Mouse (Mus musculus): Measurements from ENCODE around the gene Mtmr3.

DNA sequence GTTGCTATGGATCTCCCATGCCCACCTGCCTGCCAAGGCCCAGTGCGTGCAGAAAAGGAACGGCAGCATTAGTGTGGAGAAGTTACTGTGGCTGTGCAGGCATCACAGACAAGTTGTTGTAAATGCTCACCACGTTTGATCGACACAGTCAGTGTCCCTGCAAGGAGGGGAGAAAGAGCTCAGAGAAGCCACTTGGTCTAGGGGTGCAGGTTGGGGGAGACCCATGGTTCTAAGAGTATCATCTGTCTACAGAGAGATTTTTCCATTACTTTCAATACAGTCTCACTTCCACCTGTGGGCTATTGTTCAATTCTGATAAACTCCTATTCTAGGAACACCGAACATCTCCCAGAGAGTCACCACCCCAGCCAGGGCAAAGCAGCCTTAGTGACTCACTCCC lies 110.1 kb downstream of the Mtmr3 start:
- no peak for TF ChIP-seq ZKSCAN1 (IDR thresholded peaks at IDR 0.05; ENCODE audit: low read depth, low read length)
- TF ChIP-seq BHLHE40 (IDR thresholded peaks at IDR 0.05; ENCODE audit: borderline replicate concordance, low read depth, low read length), result no peak

Data from MEL (cell line).